Mouse (Mus musculus): Measurements from ENCODE around the gene Sgce. TPM values are rescaled to one million over a fixed set of nuclear protein-coding genes. Genes with fewer than 3 reads are reported as not detected.

Sgce gene
- polyA plus RNA-seq, 1 experiment from 2014 or later: 50.6 TPM

DNA sequence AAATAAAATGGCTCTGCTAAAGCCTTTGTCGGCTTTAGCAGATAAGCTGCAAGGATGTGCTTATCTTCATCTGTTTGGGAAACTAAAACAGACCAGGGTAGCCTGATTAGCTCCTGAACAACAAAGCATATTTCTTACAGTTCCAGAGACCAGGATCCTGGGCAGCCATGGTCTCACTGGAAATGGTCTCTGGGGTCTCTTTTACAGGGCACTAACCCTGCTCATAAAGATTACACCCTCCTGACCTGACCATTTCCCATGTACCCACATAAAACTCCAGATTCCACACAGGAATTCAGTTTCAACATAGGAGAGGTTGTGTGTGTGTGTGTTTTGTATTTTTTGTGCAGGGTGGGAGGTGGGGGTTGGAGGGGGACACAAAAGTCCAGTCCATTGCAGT is 112.2 kb downstream of the Sgce start:
- Histone ChIP-seq H3K27ac (no peak overlapping the region), H3K4me3 (replicated peaks; ENCODE audit: low read depth, low read length) (no peak overlapping the region), H3K4me2 (ENCODE audit: low read length) (no peak overlapping the region), H3K4me1 (replicated peaks; ENCODE audit: insufficient read depth, low read length) (no peaks in the 10 kb centered on the region), H3K9me3 (replicated peaks; ENCODE audit: low read length) (no peaks in the 10 kb centered on the region), H3K27me3 (ENCODE audit: insufficient read depth, low read length) (no peaks in the 10 kb centered on the region), H3K36me3 (ENCODE audit: insufficient read depth, low read length) (no peaks in the 10 kb centered on the region), H3K9ac (ENCODE audit: low read depth, low read length) (no peak overlapping the region)
- DNase-seq (ENCODE audit: low spot score) (no peak), ATAC-seq (replicated peaks; ENCODE audit: low FRiP score, low read depth) (no peak)
- WGBS: 50% methylated on average over 1 of the region's 1 CpGs
- TF ChIP-seq CTCF (IDR thresholded peaks at IDR 0.05; ENCODE audit: low read depth): no peak

DNA sequence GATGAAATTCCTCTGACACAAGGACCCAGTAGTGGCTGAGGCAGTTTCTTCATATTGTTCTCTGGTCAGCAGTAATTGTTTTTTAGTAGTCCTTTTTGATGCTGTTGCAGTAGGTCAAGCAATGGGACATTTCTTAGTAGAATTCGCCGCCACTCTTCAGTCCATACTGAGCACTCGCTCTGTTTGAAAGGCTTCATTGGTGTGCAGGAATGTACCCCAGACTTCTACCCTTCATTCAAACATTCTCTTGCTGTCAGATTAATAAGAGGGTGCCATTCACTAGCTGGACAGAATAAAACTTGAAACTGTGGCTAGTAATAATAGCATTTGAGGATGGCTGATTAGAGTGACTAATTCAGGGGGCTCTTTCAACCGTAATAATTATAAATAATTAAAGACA is 113.8 kb downstream of the Sgce start:
- Histone ChIP-seq H3K36me3 (ENCODE audit: insufficient read depth, low read length) (no peaks in the 10 kb centered on the region), H3K27ac (no peak overlapping the region), H3K4me3 (replicated peaks; ENCODE audit: low read depth, low read length) (no peak overlapping the region), H3K9me3 (replicated peaks; ENCODE audit: low read length) (no peaks in the 10 kb centered on the region), H3K4me1 (replicated peaks; ENCODE audit: insufficient read depth, low read length) (no peaks in the 10 kb centered on the region), H3K27me3 (ENCODE audit: insufficient read depth, low read length) (no peaks in the 10 kb centered on the region), H3K4me2 (ENCODE audit: low read length) (no peak overlapping the region), H3K9ac (ENCODE audit: low read depth, low read length) (no peak overlapping the region)
- DNase-seq (ENCODE audit: low spot score) (no peak), ATAC-seq (replicated peaks; ENCODE audit: low FRiP score, low read depth) (no peak)
- WGBS: 83% methylated on average over 4 of the region's 4 CpGs
- no peak for TF ChIP-seq CTCF (IDR thresholded peaks at IDR 0.05; ENCODE audit: low read depth)

DNA sequence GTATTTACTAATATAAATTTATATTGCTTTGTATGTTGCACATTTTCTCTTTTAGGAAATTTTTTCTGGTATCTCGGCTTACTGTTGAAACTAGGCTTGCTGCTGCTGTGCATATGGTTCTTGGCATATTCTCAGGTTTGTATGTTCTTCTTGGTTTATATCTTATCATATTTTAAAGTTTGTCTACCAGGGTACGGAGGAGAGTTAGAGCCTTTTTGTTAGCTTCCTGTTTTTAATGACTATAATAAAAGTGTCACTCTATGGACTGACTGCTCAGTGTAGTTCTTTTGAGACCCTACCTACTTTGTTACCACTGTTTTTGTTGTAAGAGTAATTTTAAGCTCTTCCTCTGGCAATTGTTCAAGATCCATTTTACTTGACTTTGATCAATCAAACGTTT is 115.5 kb downstream of the Sgce start:
- Histone ChIP-seq H3K4me1 (replicated peaks; ENCODE audit: insufficient read depth, low read length) (no peaks in the 10 kb centered on the region), H3K4me3 (replicated peaks; ENCODE audit: low read depth, low read length) (no peak overlapping the region), H3K36me3 (ENCODE audit: insufficient read depth, low read length) (no peaks in the 10 kb centered on the region), H3K9me3 (replicated peaks; ENCODE audit: low read length) (no peaks in the 10 kb centered on the region), H3K27me3 (ENCODE audit: insufficient read depth, low read length) (no peaks in the 10 kb centered on the region), H3K27ac (no peak overlapping the region), H3K4me2 (ENCODE audit: low read length) (no peak overlapping the region), H3K9ac (ENCODE audit: low read depth, low read length) (no peak overlapping the region)
- ATAC-seq (replicated peaks; ENCODE audit: low FRiP score, low read depth) (no peak), DNase-seq (ENCODE audit: low spot score) (peak; percentile 51)
- 27% methylated on average over 3 of the region's 3 CpGs for WGBS
- TF ChIP-seq CTCF (IDR thresholded peaks at IDR 0.05; ENCODE audit: low read depth): no peak

Other genes with a start within 250 kb of the Sgce start
- gene Col1a2, start 242.4 kb downstream of the Sgce start, polyA plus RNA-seq (2015; fragmentation: Nextera tagmentation; extraction: Ambion mirVana): 306 and 344 TPM in 2 replicates
- gene Casd1, start 146.4 kb downstream of the Sgce start, polyA plus RNA-seq (2015; fragmentation: Nextera tagmentation; extraction: Ambion mirVana): 26.7 and 27.4 TPM in 2 replicates
- 1.1 and 1.2 TPM in 2 replicates for gene Peg10, start 99 bp upstream of the Sgce start, polyA plus RNA-seq (2015; fragmentation: Nextera tagmentation; extraction: Ambion mirVana)
- gene Ppp1r9a, start 155.7 kb upstream of the Sgce start, polyA plus RNA-seq (2015; fragmentation: Nextera tagmentation; extraction: Ambion mirVana): 8.2 and 10.3 TPM in 2 replicates